Mouse (Mus musculus): ENCODE measurements at regions not wholly inside any gene's neighbourhood (a gene's known extent, or its start where the extent isn't known, plus 50 kb on each side); places are given as distances from the start of the nearest gene placed in this dataset.

DNA sequence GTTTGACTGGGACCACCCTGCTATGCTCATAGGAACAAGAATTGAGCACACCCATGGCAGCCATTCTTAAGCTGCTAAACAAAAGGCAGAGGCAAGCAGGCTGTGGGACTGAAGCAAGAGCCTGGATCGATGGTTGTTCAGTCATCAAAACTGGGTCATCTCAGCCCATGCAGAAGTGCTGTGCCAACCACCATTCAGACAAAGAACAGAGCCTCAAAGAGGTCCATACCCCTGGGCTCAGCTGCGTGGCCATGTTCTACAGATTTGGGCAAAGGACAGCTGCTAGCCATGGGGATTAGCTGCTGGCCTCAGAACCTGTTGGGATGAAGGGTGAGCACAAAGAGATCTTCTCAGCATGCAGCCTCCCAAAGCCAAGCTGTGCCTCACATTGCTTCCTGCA, 116.8 kb upstream of the Nsun2 start:
- Histone ChIP-seq H3K4me1 (replicated peaks; ENCODE audit: control insufficient read depth, insufficient read depth, low read length) (no peaks in the 10 kb centered on the region), H3K27ac (ENCODE audit: low read depth, low read length) (no peak overlapping the region), H3K9ac (ENCODE audit: low read depth, low read length) (no peak overlapping the region), H3K4me2 (replicated peaks; ENCODE audit: low read depth) (no peak overlapping the region), H3K36me3 (ENCODE audit: control insufficient read depth, insufficient read depth) (no peaks in the 10 kb centered on the region), H3K4me3 (ENCODE audit: low read depth, low read length) (no peak overlapping the region), H3K27me3 (replicated peaks; ENCODE audit: control insufficient read depth, insufficient read depth, low read length) (no peaks in the 10 kb centered on the region), H3K9me3 (ENCODE audit: control insufficient read depth) (no peaks in the 10 kb centered on the region)
- TF ChIP-seq CTCF (IDR thresholded peaks at IDR 0.05; ENCODE audit: low read depth) = no peak
- WGBS = 84% methylated on average over 2 of the region's 2 CpGs
- no peak for ATAC-seq

DNA sequence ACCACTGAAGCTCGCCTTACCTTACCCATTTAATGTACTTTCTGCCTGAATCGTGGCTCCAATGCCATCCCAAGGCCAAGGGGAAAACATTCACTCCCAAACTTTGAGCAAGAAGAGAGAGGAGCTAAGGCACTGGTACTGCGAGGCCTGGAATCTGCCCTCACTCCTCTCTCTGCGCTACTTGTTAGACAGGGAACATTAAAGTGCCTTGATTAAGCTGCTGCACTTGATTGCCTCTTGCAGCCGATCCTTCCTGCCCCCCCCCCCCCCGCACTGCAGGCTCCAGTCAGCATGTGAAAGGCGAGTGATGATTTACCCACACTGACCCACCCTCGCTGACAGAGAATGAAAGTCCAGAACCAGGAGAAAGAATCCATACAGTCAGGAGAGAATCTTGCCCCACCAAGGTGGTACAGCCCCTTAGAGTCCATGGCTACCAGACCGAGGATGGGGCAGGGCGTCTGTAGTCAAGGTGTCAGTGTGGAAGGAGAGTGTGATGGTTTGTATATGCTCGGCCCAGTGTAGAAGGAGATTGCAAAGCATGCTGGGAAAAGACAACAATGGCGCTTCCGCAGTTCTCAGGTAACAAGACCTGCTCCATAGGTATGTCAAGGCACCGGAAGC, 115.6 kb upstream of the Nsun2 start:
- Histone ChIP-seq H3K9me3 (ENCODE audit: control insufficient read depth) (no peaks in the 10 kb centered on the region), H3K4me1 (replicated peaks; ENCODE audit: control insufficient read depth, insufficient read depth, low read length) (no peaks in the 10 kb centered on the region), H3K36me3 (ENCODE audit: control insufficient read depth, insufficient read depth) (no peaks in the 10 kb centered on the region), H3K27me3 (replicated peaks; ENCODE audit: control insufficient read depth, insufficient read depth, low read length) (no peaks in the 10 kb centered on the region), H3K27ac (ENCODE audit: low read depth, low read length) (no peak overlapping the region), H3K4me2 (replicated peaks; ENCODE audit: low read depth) (no peak overlapping the region), H3K4me3 (ENCODE audit: low read depth, low read length) (no peak overlapping the region), H3K9ac (ENCODE audit: low read depth, low read length) (no peak overlapping the region)
- WGBS = 75% methylated on average over 14 of the region's 14 CpGs
- no peak for TF ChIP-seq CTCF (IDR thresholded peaks at IDR 0.05; ENCODE audit: low read depth)
- ATAC-seq = no peak

DNA sequence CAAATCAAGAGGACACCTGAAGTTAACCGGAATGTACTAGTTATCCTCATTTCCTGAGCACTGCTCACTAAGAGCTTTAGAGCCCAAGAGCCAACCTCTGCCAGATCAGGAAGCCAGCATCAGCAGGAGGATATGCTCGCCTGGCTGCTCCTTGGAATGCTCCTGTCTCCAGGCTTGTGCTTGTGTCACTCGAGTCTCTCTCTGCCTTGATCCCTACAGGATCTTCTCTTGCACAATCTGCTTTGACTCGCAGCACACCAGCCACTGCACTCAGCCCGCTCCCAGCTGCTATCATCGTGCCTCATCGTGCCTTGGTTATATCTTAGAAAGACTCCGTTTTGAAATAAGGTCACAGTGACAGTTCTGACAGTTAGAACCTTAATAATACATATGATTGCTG, 113.4 kb upstream of the Nsun2 start:
- no peaks in the 10 kb centered on the region for H3K27me3 ChIP-seq (replicated peaks; ENCODE audit: control insufficient read depth, insufficient read depth, low read length)
- H3K4me3 ChIP-seq (ENCODE audit: low read depth, low read length) = no peak overlapping the region
- no peaks in the 10 kb centered on the region for H3K9me3 ChIP-seq (ENCODE audit: control insufficient read depth)
- H3K27ac ChIP-seq (ENCODE audit: low read depth, low read length) = no peak overlapping the region
- no peak overlapping the region for H3K4me2 ChIP-seq (replicated peaks; ENCODE audit: low read depth)
- ATAC-seq = no peak
- H3K9ac ChIP-seq (ENCODE audit: low read depth, low read length) = no peak overlapping the region
- 82% methylated on average over 8 of the region's 8 CpGs for WGBS
- no peak for TF ChIP-seq CTCF (IDR thresholded peaks at IDR 0.05; ENCODE audit: low read depth)
- H3K4me1 ChIP-seq (replicated peaks; ENCODE audit: control insufficient read depth, insufficient read depth, low read length) = no peaks in the 10 kb centered on the region
- H3K36me3 ChIP-seq (ENCODE audit: control insufficient read depth, insufficient read depth) = no peaks in the 10 kb centered on the region

DNA sequence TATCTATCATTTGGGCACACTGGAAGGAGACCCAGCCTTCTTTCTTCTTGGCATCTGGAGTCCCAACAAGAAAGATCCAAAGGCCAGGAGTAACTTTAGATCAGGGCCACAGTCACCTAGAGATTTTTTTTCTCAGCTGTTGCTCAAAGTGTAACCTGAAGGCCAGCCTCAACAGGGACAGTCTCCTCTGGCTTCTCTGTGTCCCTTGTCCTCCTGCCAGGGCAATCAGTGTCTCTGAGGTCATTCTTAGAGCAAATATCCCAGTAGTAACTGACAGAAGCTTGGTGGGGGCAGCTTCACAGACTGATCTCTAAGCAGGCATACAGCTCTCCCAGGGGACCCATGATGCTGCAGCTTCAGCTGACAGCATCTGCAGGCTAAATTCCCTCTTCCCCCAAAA, 111.6 kb upstream of the Nsun2 start:
- no peaks in the 10 kb centered on the region for H3K9me3 ChIP-seq (ENCODE audit: control insufficient read depth)
- no peak overlapping the region for H3K4me3 ChIP-seq (ENCODE audit: low read depth, low read length)
- no peak overlapping the region for H3K9ac ChIP-seq (ENCODE audit: low read depth, low read length)
- H3K4me1 ChIP-seq (replicated peaks; ENCODE audit: control insufficient read depth, insufficient read depth, low read length) = no peaks in the 10 kb centered on the region
- H3K36me3 ChIP-seq (ENCODE audit: control insufficient read depth, insufficient read depth) = no peaks in the 10 kb centered on the region
- TF ChIP-seq CTCF (IDR thresholded peaks at IDR 0.05; ENCODE audit: low read depth) = no peak
- H3K4me2 ChIP-seq (replicated peaks; ENCODE audit: low read depth) = no peak overlapping the region
- ATAC-seq = no peak
- H3K27me3 ChIP-seq (replicated peaks; ENCODE audit: control insufficient read depth, insufficient read depth, low read length) = no peaks in the 10 kb centered on the region
- no peak overlapping the region for H3K27ac ChIP-seq (ENCODE audit: low read depth, low read length)

DNA sequence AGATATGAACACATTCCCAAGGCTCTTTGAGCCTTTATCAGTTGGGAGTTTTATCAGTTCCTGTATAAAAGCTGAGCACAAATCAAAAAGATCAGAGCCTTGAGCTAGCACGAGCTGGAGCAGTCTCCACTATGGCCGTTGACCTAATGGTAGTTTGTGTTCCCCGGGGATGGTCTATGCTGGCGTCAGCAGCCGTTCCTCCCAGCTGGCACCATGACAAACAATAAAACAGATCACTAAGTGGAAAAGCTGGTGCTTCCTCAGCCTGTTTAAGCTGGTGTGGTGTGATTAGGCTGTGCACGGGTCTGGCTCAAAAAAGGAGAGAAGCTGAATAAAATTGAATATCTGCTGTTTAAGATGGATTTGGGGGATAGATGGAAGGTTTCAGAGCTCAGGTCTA, 107.4 kb upstream of the Nsun2 start:
- no peak overlapping the region for H3K4me3 ChIP-seq (ENCODE audit: low read depth, low read length)
- TF ChIP-seq CTCF (IDR thresholded peaks at IDR 0.05; ENCODE audit: low read depth) = no peak
- WGBS = 27% methylated on average over 6 of the region's 6 CpGs
- H3K27me3 ChIP-seq (replicated peaks; ENCODE audit: control insufficient read depth, insufficient read depth, low read length) = no peaks in the 10 kb centered on the region
- H3K4me1 ChIP-seq (replicated peaks; ENCODE audit: control insufficient read depth, insufficient read depth, low read length) = no peaks in the 10 kb centered on the region
- no peak for ATAC-seq
- no peak overlapping the region for H3K9ac ChIP-seq (ENCODE audit: low read depth, low read length)
- H3K36me3 ChIP-seq (ENCODE audit: control insufficient read depth, insufficient read depth) = no peaks in the 10 kb centered on the region
- H3K27ac ChIP-seq (ENCODE audit: low read depth, low read length) = no peak overlapping the region
- H3K9me3 ChIP-seq (ENCODE audit: control insufficient read depth) = no peaks in the 10 kb centered on the region
- H3K4me2 ChIP-seq (replicated peaks; ENCODE audit: low read depth) = no peak overlapping the region

DNA sequence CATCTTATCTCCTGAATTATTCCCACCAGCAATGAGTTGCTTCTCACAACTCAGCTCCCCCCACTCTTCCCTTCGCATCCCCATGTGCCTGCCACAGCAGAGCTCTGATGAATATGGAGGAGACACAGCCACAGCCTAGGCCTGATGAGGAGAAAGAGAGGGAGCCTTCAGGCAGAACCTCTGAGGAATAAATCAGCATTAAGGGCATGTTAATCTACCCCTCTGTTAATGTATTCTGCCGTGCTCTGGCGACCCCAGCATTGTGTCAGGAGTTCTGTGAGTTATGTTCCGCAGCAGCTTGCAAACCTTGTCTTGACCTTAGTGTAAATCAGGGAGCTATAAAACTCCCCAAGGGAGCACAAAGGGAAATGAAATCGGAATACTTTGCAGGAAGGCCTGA, 104.0 kb upstream of the Nsun2 start:
- ATAC-seq = no peak
- Histone ChIP-seq H3K4me2 (replicated peaks; ENCODE audit: low read depth) (no peak overlapping the region), H3K27me3 (replicated peaks; ENCODE audit: control insufficient read depth, insufficient read depth, low read length) (no peaks in the 10 kb centered on the region), H3K4me1 (replicated peaks; ENCODE audit: control insufficient read depth, insufficient read depth, low read length) (no peaks in the 10 kb centered on the region), H3K9ac (ENCODE audit: low read depth, low read length) (no peak overlapping the region), H3K27ac (ENCODE audit: low read depth, low read length) (no peak overlapping the region), H3K4me3 (ENCODE audit: low read depth, low read length) (no peak overlapping the region), H3K9me3 (ENCODE audit: control insufficient read depth) (no peaks in the 10 kb centered on the region), H3K36me3 (ENCODE audit: control insufficient read depth, insufficient read depth) (no peaks in the 10 kb centered on the region)
- TF ChIP-seq CTCF (IDR thresholded peaks at IDR 0.05; ENCODE audit: low read depth) = no peak
- WGBS = 54% methylated on average over 5 of the region's 5 CpGs

Measured in intestine, postnatal 0 days (tissue).